Mouse (Mus musculus) skeletal muscle tissue, adult 2 months (tissue): ENCODE results near the gene Gm45062.
"Not testable (repeated sequence)": the region's sequence is repeated elsewhere in the genome, so short reads cannot be mapped to it uniquely, and the experiment has no call there.

Experiments
- DNase-seq: peaks from one replicate; pipeline ENCODE4 v3.0.0-alpha.2; 2012; ENCODE audit warnings: low read depth, low spot score

The Gm45062 gene

DNA sequence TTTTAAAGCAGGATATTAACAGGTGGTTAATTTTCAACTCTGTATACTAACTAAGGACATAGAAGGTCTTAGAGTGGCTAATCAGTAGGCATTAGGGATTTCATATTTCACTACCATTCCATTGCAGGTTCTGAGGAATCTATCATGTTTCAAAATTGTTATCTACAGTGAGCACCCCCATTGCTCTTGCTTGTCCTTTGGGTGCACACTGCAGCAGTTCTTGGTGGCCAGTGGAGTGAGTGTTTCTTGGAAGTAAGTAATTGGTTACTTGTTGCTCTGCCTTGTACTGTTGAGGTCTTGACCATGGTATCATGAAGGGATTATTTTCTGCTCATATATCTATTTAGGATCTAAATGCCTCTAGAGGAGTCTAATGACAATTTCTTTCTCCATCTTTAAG is 57.0 kb downstream of the Gm45062 start:
- no peak for DNase-seq

DNA sequence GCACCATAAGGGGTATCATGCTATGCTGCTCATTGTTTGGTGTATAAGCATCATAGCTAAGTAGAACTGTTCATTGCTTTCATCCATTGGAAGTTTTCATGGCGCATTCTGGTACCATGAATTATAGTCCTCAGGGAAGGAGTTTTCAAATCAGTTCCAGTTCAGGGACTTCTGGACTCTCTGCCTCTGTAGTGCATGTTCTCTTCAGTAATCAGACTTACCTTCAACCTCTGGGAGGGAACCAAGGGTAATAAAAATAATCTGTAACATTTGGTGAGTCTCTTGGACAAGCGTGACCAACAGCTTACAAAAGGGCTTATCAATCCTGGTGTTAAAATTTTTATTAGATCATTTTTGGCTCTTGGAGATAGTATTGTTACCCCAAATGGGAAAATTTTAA is 60.3 kb downstream of the Gm45062 start:
- no peak for DNase-seq

- DNase-seq: not testable (repeated sequence)
These were observed 72.2 kb downstream of the Gm45062 start for GRCm38 (mm10) chr6:8331496-8331895.

DNA sequence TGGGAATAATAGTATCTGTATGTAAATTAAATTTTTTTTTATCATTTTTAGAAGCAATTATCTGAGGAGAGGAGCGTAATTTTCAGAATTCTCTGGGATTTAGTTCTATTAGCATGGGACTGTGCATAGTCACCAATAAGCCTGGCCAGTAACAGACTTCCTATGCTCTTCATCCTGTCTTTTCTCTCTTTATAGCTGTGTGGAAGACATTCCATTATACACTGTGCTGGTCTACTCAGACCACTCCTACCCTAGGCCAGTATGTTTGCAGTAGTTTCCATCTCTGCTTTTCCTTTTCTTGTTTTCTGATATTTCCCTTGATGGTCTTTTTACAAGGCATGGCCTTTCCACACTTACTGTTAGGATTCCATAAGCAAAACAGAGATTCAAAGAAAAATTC is 74.1 kb downstream of the Gm45062 start:
- no peak for DNase-seq

GRCm38 (mm10) chr6:8336487-8337390 is 77.5 kb downstream of the Gm45062 start:
- no peak for DNase-seq

- no peak for DNase-seq
These were observed 80.2 kb downstream of the Gm45062 start for GRCm38 (mm10) chr6:8339453-8339852.

GRCm38 (mm10) chr6:8343271-8343670 is 84.0 kb downstream of the Gm45062 start:
- no peak for DNase-seq

- peak; percentile 73 for DNase-seq
These were observed 86.1 kb downstream of the Gm45062 start for GRCm38 (mm10) chr6:8345219-8345856.

DNA sequence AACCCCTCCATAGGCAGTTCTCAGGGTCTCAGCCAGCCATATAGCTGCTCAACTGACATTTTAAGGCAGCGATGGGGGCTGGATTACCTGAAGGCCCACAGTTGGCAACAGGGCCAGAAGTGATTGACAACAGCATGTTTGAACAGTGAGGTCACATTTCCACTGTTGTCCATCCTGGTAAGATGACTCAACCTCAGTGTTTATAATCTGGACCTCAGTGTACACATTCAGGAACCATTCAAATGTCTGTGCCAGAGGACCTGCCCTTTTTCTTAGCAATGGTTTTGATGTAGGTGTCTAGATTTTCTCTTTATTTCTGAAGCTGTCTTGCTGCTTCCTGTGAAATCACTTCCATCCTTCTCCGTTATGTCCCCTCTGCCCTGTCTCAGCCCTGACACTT is 87.9 kb downstream of the Gm45062 start:
- no peak for DNase-seq

DNA sequence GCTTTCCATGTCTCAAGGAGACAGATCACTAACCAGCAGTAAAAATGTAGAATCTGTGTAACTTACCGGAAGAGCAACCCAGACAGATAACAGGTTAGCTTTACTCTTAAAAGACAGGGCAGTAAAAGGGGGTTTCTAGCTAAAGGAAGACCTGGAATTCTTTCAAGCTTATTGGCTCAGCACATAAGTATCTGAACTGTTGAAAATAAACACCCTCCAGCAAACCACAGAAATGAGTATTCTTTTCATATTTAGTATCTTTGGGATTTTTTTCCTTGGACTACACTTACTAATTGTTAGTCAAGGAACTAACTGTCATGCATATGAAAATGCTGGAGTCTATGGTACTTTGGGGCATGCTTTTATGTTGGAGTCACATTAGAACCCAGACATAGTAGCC is 89.1 kb downstream of the Gm45062 start:
- no peak for DNase-seq

DNA sequence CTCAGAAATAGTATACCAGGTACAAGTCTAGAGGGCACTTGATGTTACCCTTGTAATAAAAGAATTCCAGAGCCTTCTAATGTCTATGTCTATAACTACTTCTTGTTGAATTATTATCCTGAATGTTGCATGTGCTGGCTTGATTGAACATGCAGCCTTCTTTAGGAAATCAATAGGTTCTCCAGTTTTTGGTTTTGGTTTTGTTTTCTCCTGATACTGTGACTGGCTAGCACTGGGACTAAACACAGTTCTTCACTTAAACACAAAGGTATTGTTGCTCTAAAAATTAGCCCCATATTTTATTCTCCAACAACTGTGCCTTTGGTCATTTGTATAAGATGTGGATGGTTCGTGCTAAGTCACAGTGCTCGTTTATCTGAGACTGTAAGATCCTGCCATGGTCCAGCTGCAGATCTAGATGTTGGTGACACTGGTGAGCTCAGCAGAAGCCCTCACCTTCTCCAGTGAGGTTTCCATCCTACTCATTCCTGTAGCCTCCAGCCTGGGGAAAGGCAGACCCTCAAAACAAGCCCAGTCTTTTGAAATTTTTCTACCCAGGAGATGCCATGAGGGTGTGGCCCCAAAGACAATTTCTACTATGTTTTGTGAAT is 89.9 kb downstream of the Gm45062 start:
- DNase-seq: no peak

DNA sequence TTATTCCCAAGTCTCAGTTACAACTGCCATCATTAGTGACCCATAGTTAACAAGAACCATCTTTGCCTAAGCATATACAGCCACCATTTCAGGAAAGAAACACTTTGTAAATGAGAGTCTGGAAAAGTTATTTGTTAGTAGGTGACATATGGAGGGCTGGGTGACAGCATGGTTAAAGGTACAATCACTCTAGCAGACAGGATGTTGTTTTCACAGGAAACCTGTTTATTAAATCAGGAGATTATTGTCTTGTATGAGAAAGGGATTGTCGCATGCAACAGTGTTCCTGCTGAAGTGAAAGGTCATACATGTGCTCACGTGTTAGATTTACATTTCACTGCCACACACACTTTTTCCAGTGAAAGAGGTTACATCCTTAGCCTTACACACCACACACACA is 92.3 kb downstream of the Gm45062 start:
- no peak for DNase-seq

DNA sequence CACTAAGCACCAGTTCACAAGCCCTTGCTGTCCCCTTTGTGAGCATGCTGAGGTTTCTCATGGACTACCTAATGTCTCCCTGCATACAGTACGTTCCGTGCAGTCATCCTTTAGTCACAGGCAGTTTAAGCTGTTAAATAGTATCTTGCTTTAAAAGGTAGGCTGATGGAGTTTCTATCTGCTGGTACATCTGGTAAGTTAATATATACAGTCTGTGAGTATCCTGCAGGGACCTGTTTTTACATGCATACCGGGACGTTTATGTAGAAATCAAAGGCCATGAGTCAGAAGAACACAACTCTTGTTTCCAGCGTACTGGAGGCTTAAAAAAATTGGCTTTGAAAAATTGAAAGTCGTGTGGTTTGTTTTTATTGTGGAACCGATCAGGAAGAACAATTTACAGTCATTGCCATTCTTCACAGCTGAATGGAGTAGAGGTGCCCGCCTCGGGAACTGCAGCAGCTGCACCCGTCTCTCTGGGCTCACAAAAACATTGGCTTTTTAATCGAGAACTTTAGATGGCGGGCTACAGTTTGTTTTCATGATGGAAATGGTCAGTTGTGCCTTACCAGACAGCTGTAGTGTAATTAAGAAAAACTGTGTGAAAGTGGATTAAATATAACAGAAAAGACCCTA is 93.4 kb downstream of the Gm45062 start:
- DNase-seq: no peak

DNA sequence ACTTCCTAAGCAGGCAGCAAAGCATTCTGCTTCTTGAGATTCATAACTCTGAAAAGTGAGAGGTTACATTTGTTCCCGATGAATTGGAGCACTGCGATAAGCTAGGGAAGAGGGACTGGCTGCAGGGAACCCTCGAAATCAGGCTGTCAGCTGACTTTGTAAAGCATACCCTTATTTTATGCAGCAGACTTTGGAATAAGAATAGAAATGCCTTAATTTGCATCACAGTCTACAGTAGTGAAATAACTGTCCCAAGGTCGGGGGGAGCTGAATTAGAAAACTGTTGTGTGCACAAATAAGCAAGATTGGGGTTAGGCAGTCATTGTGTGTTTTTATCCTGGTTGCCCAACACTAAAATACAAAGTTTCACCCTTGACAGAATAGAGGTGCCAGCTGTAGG is 94.2 kb downstream of the Gm45062 start:
- no peak for DNase-seq

DNA sequence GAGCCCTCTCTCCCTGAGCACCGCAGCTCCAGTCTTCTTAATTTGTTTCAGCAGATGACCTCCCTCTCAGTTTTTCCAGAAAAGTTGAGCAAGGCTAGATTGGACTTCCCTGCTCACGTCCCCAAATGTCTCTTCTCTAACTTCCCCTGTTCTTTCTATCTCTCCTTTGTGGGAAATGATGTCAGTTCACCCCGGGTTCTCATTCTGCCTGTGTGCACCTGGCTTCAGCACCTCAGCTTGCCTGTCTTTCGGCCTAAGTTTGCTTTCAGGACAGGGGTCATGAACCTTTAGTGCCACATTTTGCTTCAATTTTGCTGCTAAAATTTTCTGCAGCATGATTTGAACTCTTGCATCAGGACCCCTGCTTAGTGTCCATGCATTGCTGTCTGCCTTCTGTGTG is 95.6 kb downstream of the Gm45062 start:
- DNase-seq: no peak

- no peak for DNase-seq
These were observed 99.0 kb downstream of the Gm45062 start for GRCm38 (mm10) chr6:8358232-8358631.

- no peak for DNase-seq
These were observed 99.5 kb downstream of the Gm45062 start for GRCm38 (mm10) chr6:8358782-8359181.

DNA sequence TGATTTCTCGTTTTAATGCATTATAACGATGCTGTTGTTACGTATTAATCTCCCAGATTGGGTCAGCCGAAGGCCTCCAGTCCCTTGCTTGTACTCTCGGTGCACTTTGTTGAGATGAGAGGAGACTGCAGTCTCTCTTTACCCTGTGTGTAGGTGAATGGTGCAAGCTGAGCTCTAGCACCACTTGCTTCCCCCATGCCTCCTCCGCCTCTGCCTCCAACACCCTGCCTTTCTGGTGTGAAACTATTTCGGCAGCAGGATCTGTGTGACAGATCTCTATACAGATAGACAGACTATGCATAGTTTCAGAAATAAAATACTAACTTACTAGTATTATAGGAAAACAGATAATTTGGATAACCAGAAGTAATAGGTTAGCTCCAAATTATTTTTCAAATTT is 101.6 kb downstream of the Gm45062 start:
- no peak for DNase-seq

DNA sequence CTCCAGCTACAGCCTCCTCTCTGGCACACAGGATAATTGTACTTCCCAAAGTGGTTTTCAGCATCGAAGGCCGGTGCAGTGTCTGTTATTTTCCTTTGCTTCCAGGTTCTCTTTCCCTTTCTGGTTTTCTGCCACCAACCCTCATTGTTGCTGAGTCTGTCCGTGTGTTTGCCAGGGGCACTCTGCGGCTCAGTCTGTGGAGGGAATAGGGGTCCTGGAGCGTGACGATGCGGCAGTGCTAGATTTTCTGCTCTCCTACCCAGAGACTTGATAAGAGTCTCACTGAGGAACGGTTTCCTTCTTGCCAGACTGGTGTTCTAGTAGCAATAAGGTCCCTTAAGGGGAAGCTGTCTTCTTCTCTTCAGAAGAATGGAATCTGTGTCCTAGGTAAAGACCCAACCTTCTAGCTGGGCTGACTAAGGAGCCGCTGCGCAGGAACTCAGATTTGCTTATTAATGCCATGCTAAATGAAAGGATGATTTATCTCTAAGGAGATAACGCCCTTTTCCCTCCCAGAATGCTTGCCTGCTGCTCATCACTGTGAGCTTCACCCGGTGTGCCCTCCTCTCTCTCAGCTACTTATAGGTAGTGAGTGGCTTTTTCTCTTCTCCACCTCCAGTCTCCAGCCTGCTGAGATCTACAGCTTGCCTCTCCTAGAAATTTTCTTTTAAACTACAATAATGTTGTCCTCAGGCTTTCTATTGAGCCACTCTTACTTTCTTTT is 104.9 kb downstream of the Gm45062 start:
- no peak for DNase-seq

GRCm38 (mm10) chr6:8364757-8365150 is 105.5 kb downstream of the Gm45062 start:
- DNase-seq: no peak

GRCm38 (mm10) chr6:8367675-8368074 is 108.4 kb downstream of the Gm45062 start:
- DNase-seq: no peak
